Mouse (Mus musculus): ENCODE measurements at regions not wholly inside any gene's neighbourhood (a gene's known extent, or its start where the extent isn't known, plus 50 kb on each side); places are given as distances from the start of the nearest gene placed in this dataset.

DNA sequence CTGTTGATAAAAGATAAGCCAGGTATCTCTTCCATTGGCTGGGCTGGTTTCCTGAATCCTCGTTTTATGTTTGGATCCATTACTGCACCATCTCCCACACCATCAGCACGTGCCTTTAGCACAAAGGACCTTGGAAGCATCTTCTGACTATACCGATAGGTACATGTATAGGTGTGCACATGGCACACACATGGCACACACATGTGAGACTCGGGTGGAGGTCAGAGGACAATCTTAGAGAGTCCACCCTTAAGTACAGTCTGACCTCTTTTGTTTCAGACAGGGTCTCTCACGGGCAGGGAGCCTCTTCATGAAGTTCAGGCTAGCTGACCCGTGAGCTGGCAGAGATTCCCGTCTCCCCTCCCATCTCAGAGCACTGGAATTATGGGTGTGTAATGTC lies 142.3 kb upstream of the Zfp618 start:
- Histone ChIP-seq H3K4me1 (ENCODE audit: control insufficient read depth, insufficient read depth, low read length) (no peaks in the 10 kb centered on the region), H3K27ac (ENCODE audit: low read depth, low read length) (no peak overlapping the region), H3K4me3 (ENCODE audit: low read depth, low read length) (no peak overlapping the region), H3K4me2 (no peak overlapping the region), H3K9me3 (replicated peaks; ENCODE audit: control insufficient read depth, low read length) (no peaks in the 10 kb centered on the region), H3K36me3 (ENCODE audit: control insufficient read depth, insufficient read depth, low read length) (no peaks in the 10 kb centered on the region), H3K9ac (ENCODE audit: low read depth, low read length) (no peak overlapping the region), H3K27me3 (ENCODE audit: control insufficient read depth, insufficient read depth, low read length) (no peaks in the 10 kb centered on the region)
- no peak for ATAC-seq (replicated peaks; ENCODE audit: insufficient number of reproducible peaks, low FRiP score, low TSS enrichment)
- 70% methylated on average over 7 of the region's 7 CpGs for WGBS (ENCODE audit: insufficient replicate concordance)

GRCm38 (mm10) chr4:62823555-62824250 lies 141.7 kb upstream of the Zfp618 start:
- H3K36me3 ChIP-seq (ENCODE audit: control insufficient read depth, insufficient read depth, low read length), result no peaks in the 10 kb centered on the region
- H3K27me3 ChIP-seq (ENCODE audit: control insufficient read depth, insufficient read depth, low read length), result no peaks in the 10 kb centered on the region
- ATAC-seq (replicated peaks; ENCODE audit: insufficient number of reproducible peaks, low FRiP score, low TSS enrichment), result no peak
- no peak overlapping the region for H3K9ac ChIP-seq (ENCODE audit: low read depth, low read length)
- WGBS (ENCODE audit: insufficient replicate concordance), result 61% methylated on average over 9 of the region's 9 CpGs
- no peaks in the 10 kb centered on the region for H3K4me1 ChIP-seq (ENCODE audit: control insufficient read depth, insufficient read depth, low read length)
- H3K4me2 ChIP-seq, result no peak overlapping the region
- H3K9me3 ChIP-seq (replicated peaks; ENCODE audit: control insufficient read depth, low read length), result no peaks in the 10 kb centered on the region
- H3K4me3 ChIP-seq (ENCODE audit: low read depth, low read length), result no peak overlapping the region
- no peak overlapping the region for H3K27ac ChIP-seq (ENCODE audit: low read depth, low read length)

GRCm38 (mm10) chr4:62824581-62824980 lies 140.8 kb upstream of the Zfp618 start:
- Histone ChIP-seq H3K4me1 (ENCODE audit: control insufficient read depth, insufficient read depth, low read length) (no peaks in the 10 kb centered on the region), H3K9ac (ENCODE audit: low read depth, low read length) (no peak overlapping the region), H3K27me3 (ENCODE audit: control insufficient read depth, insufficient read depth, low read length) (no peaks in the 10 kb centered on the region), H3K27ac (ENCODE audit: low read depth, low read length) (no peak overlapping the region), H3K4me2 (no peak overlapping the region), H3K36me3 (ENCODE audit: control insufficient read depth, insufficient read depth, low read length) (no peaks in the 10 kb centered on the region), H3K4me3 (ENCODE audit: low read depth, low read length) (no peak overlapping the region), H3K9me3 (replicated peaks; ENCODE audit: control insufficient read depth, low read length) (no peaks in the 10 kb centered on the region)
- 85% methylated on average over 10 of the region's 10 CpGs for WGBS (ENCODE audit: insufficient replicate concordance)
- ATAC-seq (replicated peaks; ENCODE audit: insufficient number of reproducible peaks, low FRiP score, low TSS enrichment), result no peak

- no peaks in the 10 kb centered on the region for H3K27me3 ChIP-seq (ENCODE audit: control insufficient read depth, insufficient read depth, low read length)
- no peaks in the 10 kb centered on the region for H3K4me1 ChIP-seq (ENCODE audit: control insufficient read depth, insufficient read depth, low read length)
- H3K4me2 ChIP-seq, result no peak overlapping the region
- no peak overlapping the region; the same call in 1 of the 2 replicates for H3K9ac ChIP-seq (ENCODE audit: low read depth, low read length)
- H3K27ac ChIP-seq (ENCODE audit: low read depth, low read length), result no peak overlapping the region
- H3K9me3 ChIP-seq (replicated peaks; ENCODE audit: control insufficient read depth, low read length), result no peaks in the 10 kb centered on the region
- H3K36me3 ChIP-seq (ENCODE audit: control insufficient read depth, insufficient read depth, low read length), result no peaks in the 10 kb centered on the region
- no peak for ATAC-seq (replicated peaks; ENCODE audit: insufficient number of reproducible peaks, low FRiP score, low TSS enrichment)
- WGBS (ENCODE audit: insufficient replicate concordance), result 74% methylated on average over 5 of the region's 5 CpGs
- no peak overlapping the region for H3K4me3 ChIP-seq (ENCODE audit: low read depth, low read length)
Measured at GRCm38 (mm10) chr4:62825256-62825655, 140.1 kb upstream of the Zfp618 start.

DNA sequence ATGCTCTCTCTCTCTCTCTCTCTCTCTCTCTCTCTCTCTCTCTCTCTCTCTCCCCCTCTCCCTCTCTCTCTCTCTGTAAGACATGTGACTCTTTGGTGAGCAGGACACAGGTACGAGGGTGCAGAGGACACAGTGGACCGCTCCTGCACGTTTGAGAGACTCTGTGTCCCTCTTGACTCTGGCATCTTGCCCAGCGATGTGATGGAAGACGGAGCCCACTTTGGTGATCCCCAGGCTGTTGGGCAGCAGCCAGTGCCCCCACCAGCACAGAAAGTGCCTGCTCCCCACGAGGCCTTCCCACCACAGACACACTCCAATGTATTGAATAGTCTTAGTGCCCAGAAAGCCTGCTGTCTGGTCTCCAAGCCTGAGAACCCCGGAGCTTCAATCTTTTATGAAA lies 136.4 kb upstream of the Zfp618 start:
- no peak overlapping the region for H3K27ac ChIP-seq (ENCODE audit: low read depth, low read length)
- H3K36me3 ChIP-seq (ENCODE audit: control insufficient read depth, insufficient read depth, low read length), result no peaks in the 10 kb centered on the region
- WGBS (ENCODE audit: insufficient replicate concordance), result 63% methylated on average over 7 of the region's 7 CpGs
- no peak overlapping the region for H3K4me3 ChIP-seq (ENCODE audit: low read depth, low read length)
- H3K9me3 ChIP-seq (replicated peaks; ENCODE audit: control insufficient read depth, low read length), result no peaks in the 10 kb centered on the region
- no peaks in the 10 kb centered on the region for H3K27me3 ChIP-seq (ENCODE audit: control insufficient read depth, insufficient read depth, low read length)
- H3K4me1 ChIP-seq (ENCODE audit: control insufficient read depth, insufficient read depth, low read length), result no peaks in the 10 kb centered on the region
- no peak overlapping the region for H3K9ac ChIP-seq (ENCODE audit: low read depth, low read length)
- ATAC-seq (replicated peaks; ENCODE audit: insufficient number of reproducible peaks, low FRiP score, low TSS enrichment), result no peak
- H3K4me2 ChIP-seq, result no peak overlapping the region

DNA sequence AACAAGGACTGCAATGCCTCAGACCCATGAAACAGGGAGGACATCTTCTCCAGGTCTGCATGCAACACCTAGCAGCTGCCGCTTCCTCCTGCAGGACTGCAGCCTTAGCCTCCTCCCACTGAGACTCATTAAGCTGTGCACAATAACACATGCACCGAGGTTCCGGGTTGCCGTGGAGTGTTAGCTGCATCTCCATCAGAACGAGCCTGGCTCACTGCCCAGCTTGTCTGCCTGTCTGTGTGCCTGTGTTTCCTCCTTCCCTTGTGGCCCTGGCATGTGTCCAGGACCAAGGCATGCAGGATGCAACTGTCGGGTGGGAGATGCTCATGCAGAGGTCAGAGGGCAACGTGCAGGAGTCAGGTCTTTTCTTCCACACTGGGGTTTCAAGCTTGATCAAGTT lies 131.4 kb upstream of the Zfp618 start:
- no peak overlapping the region for H3K4me2 ChIP-seq
- peak; percentile 42; the same call in 1 of the 2 replicates for ATAC-seq (replicated peaks; ENCODE audit: insufficient number of reproducible peaks, low FRiP score, low TSS enrichment)
- H3K9me3 ChIP-seq (replicated peaks; ENCODE audit: control insufficient read depth, low read length), result no peaks in the 10 kb centered on the region
- no peaks in the 10 kb centered on the region for H3K4me1 ChIP-seq (ENCODE audit: control insufficient read depth, insufficient read depth, low read length)
- H3K9ac ChIP-seq (ENCODE audit: low read depth, low read length), result no peak overlapping the region
- H3K4me3 ChIP-seq (ENCODE audit: low read depth, low read length), result no peak overlapping the region
- H3K27me3 ChIP-seq (ENCODE audit: control insufficient read depth, insufficient read depth, low read length), result no peaks in the 10 kb centered on the region
- no peak overlapping the region for H3K27ac ChIP-seq (ENCODE audit: low read depth, low read length)
- no peaks in the 10 kb centered on the region for H3K36me3 ChIP-seq (ENCODE audit: control insufficient read depth, insufficient read depth, low read length)
- 25% methylated on average over 7 of the region's 7 CpGs for WGBS (ENCODE audit: insufficient replicate concordance)

- 56% methylated on average over 6 of the region's 6 CpGs for WGBS (ENCODE audit: insufficient replicate concordance)
- Histone ChIP-seq H3K9ac (ENCODE audit: low read depth, low read length) (no peak overlapping the region), H3K27ac (ENCODE audit: low read depth, low read length) (no peak overlapping the region), H3K9me3 (replicated peaks; ENCODE audit: control insufficient read depth, low read length) (no peaks in the 10 kb centered on the region), H3K4me1 (ENCODE audit: control insufficient read depth, insufficient read depth, low read length) (no peaks in the 10 kb centered on the region), H3K36me3 (ENCODE audit: control insufficient read depth, insufficient read depth, low read length) (no peaks in the 10 kb centered on the region), H3K27me3 (ENCODE audit: control insufficient read depth, insufficient read depth, low read length) (no peaks in the 10 kb centered on the region), H3K4me3 (ENCODE audit: low read depth, low read length) (no peak overlapping the region), H3K4me2 (no peak overlapping the region)
- no peak for ATAC-seq (replicated peaks; ENCODE audit: insufficient number of reproducible peaks, low FRiP score, low TSS enrichment)
Measured at GRCm38 (mm10) chr4:62836875-62837274, 128.5 kb upstream of the Zfp618 start.

DNA sequence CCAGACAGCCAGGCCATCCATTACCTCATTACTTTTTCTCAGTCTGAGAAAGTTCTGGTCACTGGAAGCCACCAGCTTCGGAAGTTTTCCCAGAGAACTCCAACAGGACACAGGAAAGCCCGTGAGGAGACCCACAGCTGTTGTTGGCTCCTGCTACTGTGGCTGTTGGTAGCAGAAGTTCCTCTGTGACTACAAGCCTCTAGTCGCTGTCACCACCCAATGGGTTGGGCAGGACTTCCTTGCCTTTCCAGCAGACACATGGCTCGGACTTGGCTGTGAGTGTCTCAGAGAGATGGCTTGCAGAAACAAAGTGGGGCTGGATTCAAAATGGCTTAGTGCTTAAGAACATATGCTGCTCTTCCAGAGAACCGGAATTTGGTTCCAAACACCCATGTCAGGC lies 114.8 kb upstream of the Zfp618 start:
- no peak overlapping the region for H3K4me3 ChIP-seq (ENCODE audit: low read depth, low read length)
- H3K4me2 ChIP-seq, result no peak overlapping the region
- H3K27ac ChIP-seq (ENCODE audit: low read depth, low read length), result no peak overlapping the region
- H3K9me3 ChIP-seq (replicated peaks; ENCODE audit: control insufficient read depth, low read length), result no peaks in the 10 kb centered on the region; the same call in 1 of the 2 replicates
- no peaks in the 10 kb centered on the region for H3K36me3 ChIP-seq (ENCODE audit: control insufficient read depth, insufficient read depth, low read length)
- 64% methylated on average over 5 of the region's 5 CpGs for WGBS (ENCODE audit: insufficient replicate concordance)
- no peak overlapping the region for H3K9ac ChIP-seq (ENCODE audit: low read depth, low read length)
- H3K4me1 ChIP-seq (ENCODE audit: control insufficient read depth, insufficient read depth, low read length), result no peaks in the 10 kb centered on the region
- H3K27me3 ChIP-seq (ENCODE audit: control insufficient read depth, insufficient read depth, low read length), result no peaks in the 10 kb centered on the region
- no peak for ATAC-seq (replicated peaks; ENCODE audit: insufficient number of reproducible peaks, low FRiP score, low TSS enrichment)

DNA sequence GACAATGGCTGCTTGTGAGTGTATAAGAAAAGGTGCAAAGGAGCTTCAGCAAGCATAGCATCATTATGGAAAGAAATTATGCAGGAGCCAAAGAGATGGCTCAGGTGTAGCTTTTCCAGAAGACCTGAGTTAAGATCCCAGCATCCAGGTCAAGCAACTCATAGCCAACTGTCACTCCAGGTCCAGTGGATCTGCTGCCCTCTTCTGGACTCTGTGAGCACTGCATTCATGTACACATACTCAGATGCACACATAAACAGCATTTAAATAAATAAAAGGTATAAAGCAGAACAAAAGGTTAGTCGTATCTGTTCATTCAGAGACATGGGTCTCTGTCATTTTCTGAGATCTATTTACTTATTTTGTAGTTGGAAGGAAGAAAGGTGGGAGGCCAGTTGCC lies 112.0 kb upstream of the Zfp618 start:
- ATAC-seq (replicated peaks; ENCODE audit: insufficient number of reproducible peaks, low FRiP score, low TSS enrichment), result no peak
- no peaks in the 10 kb centered on the region for H3K27me3 ChIP-seq (ENCODE audit: control insufficient read depth, insufficient read depth, low read length)
- H3K9ac ChIP-seq (ENCODE audit: low read depth, low read length), result no peak overlapping the region
- H3K27ac ChIP-seq (ENCODE audit: low read depth, low read length), result no peak overlapping the region
- H3K9me3 ChIP-seq (replicated peaks; ENCODE audit: control insufficient read depth, low read length), result no peaks in the 10 kb centered on the region; the same call in 1 of the 2 replicates
- H3K4me1 ChIP-seq (ENCODE audit: control insufficient read depth, insufficient read depth, low read length), result no peaks in the 10 kb centered on the region; the same call in 1 of the 2 replicates
- no peak overlapping the region for H3K4me2 ChIP-seq
- H3K4me3 ChIP-seq (ENCODE audit: low read depth, low read length), result no peak overlapping the region
- 80% methylated on average over 1 of the region's 1 CpGs for WGBS (ENCODE audit: insufficient replicate concordance)
- H3K36me3 ChIP-seq (ENCODE audit: control insufficient read depth, insufficient read depth, low read length), result no peaks in the 10 kb centered on the region
